Mouse (Mus musculus): ENCODE results near the gene Mgst1.

- no peak for TF ChIP-seq CTCF (IDR thresholded peaks at IDR 0.05; ENCODE audit: low read depth, low read length)
- TF ChIP-seq GATA1 (IDR thresholded peaks at IDR 0.05; ENCODE audit: borderline replicate concordance, low read length), result no peak
These were observed 22.6 kb upstream of the Mgst1 start for GRCm38 (mm10) chr6:138117496-138117895.

All from G1E (cell line).